Mouse (Mus musculus) testis, adult 2 months (tissue): ENCODE measurements around the gene Wnt7b.

ENCODE experiments used
- CTCF ChIP-seq: fragments of 200-500 bp; IDR thresholded peaks from 2 replicates; pipeline ENCODE4 v1.5.1; 2012; ENCODE audit warnings: low read depth, mild to moderate bottlenecking, inconsistent platforms, low read length, moderate library complexity; ENCODE audit not compliant: control insufficient read depth, insufficient read depth, insufficient replicate concordance
- POLR2A ChIP-seq: fragments of 200-500 bp; IDR thresholded peaks from 2 replicates; pipeline ENCODE4 v1.6.1; 2012; ENCODE audit warnings: low read depth, mild to moderate bottlenecking, inconsistent platforms, low read length, moderate library complexity; ENCODE audit not compliant: control insufficient read depth

DNA sequence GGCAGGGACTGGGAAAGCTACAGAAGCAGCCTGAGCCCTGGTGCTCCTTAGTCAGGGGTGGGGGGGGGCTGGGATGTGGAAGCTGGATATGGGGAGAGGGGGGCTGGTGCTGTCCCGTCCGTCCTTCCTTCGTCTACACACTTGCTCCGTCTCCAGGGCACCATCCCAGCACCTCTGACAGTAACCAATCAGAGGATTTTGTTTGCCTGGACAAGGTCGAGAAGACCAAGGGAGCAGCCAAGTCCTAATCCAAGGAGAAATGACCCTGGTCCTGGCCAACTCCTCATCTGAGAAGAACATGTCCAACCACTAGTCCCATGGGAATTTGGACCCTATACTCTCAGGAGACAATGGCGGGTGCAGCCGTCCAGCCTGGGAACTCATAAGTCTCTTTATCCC is 18.4 kb upstream of the Wnt7b start:
- TF ChIP-seq CTCF (no peak), POLR2A (no peak)
